Mouse (Mus musculus): ENCODE data around the gene Ube2v1.

GRCm38 (mm10) chr2:167671101-167671633 is 39.3 kb upstream of the Ube2v1 start:
- TF ChIP-seq CTCF (IDR thresholded peaks at IDR 0.05; ENCODE audit: low read depth) (no peak), EP300 (IDR thresholded peaks at IDR 0.05; ENCODE audit: low read depth) (no peak)
